Mouse (Mus musculus) megakaryocyte, adult 5-6 weeks (primary cell): ENCODE data around the gene Lrr1. TPM values are rescaled to one million over a fixed set of nuclear protein-coding genes. Genes with fewer than 3 reads are reported as not detected.

Source experiments
- total RNA-seq, 2 experiments: library from RNA; stranded (forward) in 1 of 2; stranded (reverse) in 1 of 2; fragments of 153-499, 151-499 nt in 1 of 2; fragments of 221-1000, 200-1000 nt in 1 of 2; gene quantifications; 2 replicates each; pipeline versions ENCODE4 v1.2.3 to v1.2.4; 2015 to 2017

The Lrr1 gene
- total RNA-seq, 2 experiments from 2014 or later, result 13.3 to 27.6 TPM

Other genes starting within 250 kb of the Lrr1 start
- gene Rps29, start 9.6 kb upstream of the Lrr1 start, total RNA-seq (2015), result 1,804 and 2,132 TPM in 2 replicates
- gene Rps29, start 9.6 kb upstream of the Lrr1 start, total RNA-seq (2017), result 1,670 and 2,037 TPM in 2 replicates
- 691 and 759 TPM in 2 replicates for gene Rpl36al, start 15.3 kb downstream of the Lrr1 start, total RNA-seq (2015)
- 982 and 1,157 TPM in 2 replicates for gene Rpl36al, start 15.3 kb downstream of the Lrr1 start, total RNA-seq (2017)
- gene Mgat2, start 15.3 kb downstream of the Lrr1 start, total RNA-seq (2015), result 82.9 and 91.6 TPM in 2 replicates
- gene Mgat2, start 15.3 kb downstream of the Lrr1 start, total RNA-seq (2017), result 89.3 and 91.9 TPM in 2 replicates
- gene Gm49383, start 28.3 kb downstream of the Lrr1 start, total RNA-seq (2015), result 1.8 and 4.7 TPM in 2 replicates
- 18.6 and 18.8 TPM in 2 replicates for gene Gm49383, start 28.3 kb downstream of the Lrr1 start, total RNA-seq (2017)
- 3.7 and 4.4 TPM in 2 replicates for gene Dnaaf2, start 29.6 kb downstream of the Lrr1 start, total RNA-seq (2015)
- 3.5 and 7.2 TPM in 2 replicates for gene Dnaaf2, start 29.6 kb downstream of the Lrr1 start, total RNA-seq (2017)
- gene Gm49384, start 35.5 kb downstream of the Lrr1 start, total RNA-seq (2015), result 8.8 and 19.8 TPM in 2 replicates
- 8.3 and 12.8 TPM in 2 replicates for gene Gm49384, start 35.5 kb downstream of the Lrr1 start, total RNA-seq (2017)
- 35.6 and 50.8 TPM in 2 replicates for gene Pole2, start 59.4 kb downstream of the Lrr1 start, total RNA-seq (2015)
- gene Pole2, start 59.4 kb downstream of the Lrr1 start, total RNA-seq (2017), result 22.5 and 31.2 TPM in 2 replicates
- gene Klhdc1, start 72.4 kb downstream of the Lrr1 start, total RNA-seq (2015), result 0.91 and 3.5 TPM in 2 replicates
- gene Klhdc1, start 72.4 kb downstream of the Lrr1 start, total RNA-seq (2017), result 2.9 and 5.1 TPM in 2 replicates
- 35.7 and 38.6 TPM in 2 replicates for gene Klhdc2, start 127.9 kb downstream of the Lrr1 start, total RNA-seq (2015)
- gene Klhdc2, start 127.9 kb downstream of the Lrr1 start, total RNA-seq (2017), result 34.6 and 36.8 TPM in 2 replicates
- gene Nemf, start 188.4 kb downstream of the Lrr1 start, total RNA-seq (2015), result 43.7 and 44.6 TPM in 2 replicates
- 67.3 and 79.7 TPM in 2 replicates for gene Nemf, start 188.4 kb downstream of the Lrr1 start, total RNA-seq (2017)
- gene Arf6, start 203.3 kb downstream of the Lrr1 start, total RNA-seq (2015), result 78.8 and 94.8 TPM in 2 replicates
- 125 and 133 TPM in 2 replicates for gene Arf6, start 203.3 kb downstream of the Lrr1 start, total RNA-seq (2017)
- gene Gm9887, start 203.6 kb downstream of the Lrr1 start, total RNA-seq (2015), result not detected in 2 replicates
- gene Gm9887, start 203.6 kb downstream of the Lrr1 start, total RNA-seq (2017), result not detected in 2 replicates